Mouse (Mus musculus) left cerebral cortex, adult 6 months (tissue): Measurements from ENCODE around the gene Tceanc. TPM values are rescaled to one million over a fixed set of nuclear protein-coding genes. Genes with fewer than 3 reads are reported as not detected.

ENCODE experiments used
- long read RNA-seq, 2 experiments: library from polyadenylated mRNA; unstranded; transcript quantifications; one replicate each; pipeline ENCODE4 v2.0.0; 2019 to 2020
- polyA plus RNA-seq: library from polyadenylated mRNA; unstranded; fragments of <200 nt; fragmentation: Nextera tagmentation; gene quantifications from 2 replicates; pipeline ENCODE4 v1.2.3, GENCODE M21; 2021

The Tceanc gene
- polyA plus RNA-seq: 1.1 and 1.4 TPM in 2 replicates
- long read RNA-seq, experiment 1, full-length matches to known transcripts: 8 of 11 reads
- long read RNA-seq, experiment 1, partial matches to known transcripts: 3 of 11 reads
- long read RNA-seq, experiment 1, other reads (novel, unspliced or antisense): 0 of 11 reads
- long read RNA-seq, experiment 2, partial matches to known transcripts: 2 of 2 reads
- long read RNA-seq, experiment 2, other reads (novel, unspliced or antisense): 0 of 2 reads

DNA sequence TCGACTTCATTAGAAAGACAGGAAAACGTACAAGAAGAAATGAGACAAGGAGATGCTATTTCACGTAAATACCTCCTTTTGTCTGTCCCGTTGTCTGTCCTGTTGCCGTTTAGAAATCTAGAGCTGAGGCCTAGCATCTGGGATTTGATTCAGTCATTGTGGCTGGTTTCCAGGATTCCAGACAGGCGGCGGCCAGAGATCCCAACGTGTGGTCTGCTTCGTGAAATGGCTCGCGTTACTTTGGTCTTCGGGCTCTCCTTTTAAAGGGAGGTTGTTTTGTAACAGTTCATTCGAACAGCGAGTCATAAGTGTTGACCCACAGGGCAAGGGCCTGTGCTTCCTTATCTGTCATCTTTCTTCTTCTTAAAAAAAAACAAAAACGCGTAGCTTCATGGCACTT is at the start of gene Tceanc:
Gene Tceanc (minus strand): TSS at position 223 of the 400 bp plus-strand sequence.

DNA sequence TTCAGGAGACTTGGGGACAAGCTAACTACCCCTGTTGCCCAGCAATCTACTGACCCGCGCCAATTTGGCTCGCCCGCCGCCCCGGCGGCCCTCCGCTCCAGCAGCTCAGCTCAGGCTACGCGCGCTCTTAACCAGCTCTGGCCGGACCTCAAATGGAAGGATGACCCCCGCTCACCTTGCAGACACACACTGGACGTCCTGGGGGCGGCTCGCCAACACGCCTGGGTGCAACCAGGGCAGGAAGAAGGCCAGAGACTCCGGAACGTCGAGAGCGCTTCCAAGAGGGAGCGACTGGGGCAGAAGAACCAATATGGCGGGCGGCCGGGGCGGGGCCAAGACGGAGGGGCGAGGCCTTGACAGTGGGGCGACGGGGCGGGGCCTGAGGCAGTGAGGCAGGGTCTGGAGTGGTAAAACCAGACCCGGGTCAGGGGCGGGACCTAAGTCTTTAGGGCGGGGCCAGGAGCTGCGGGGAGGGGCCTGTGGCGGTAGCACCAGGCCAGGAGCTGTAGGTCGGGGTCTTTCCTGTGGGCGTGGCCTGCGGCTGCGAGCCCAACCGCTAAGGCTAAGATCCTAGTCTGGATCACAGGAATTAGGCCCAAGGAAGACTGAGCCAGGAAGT is 38.9 kb downstream of the Tceanc start, which contains the start of gene Rab9:
Gene Rab9 (minus strand): TSS at position 503 of the 619 bp plus-strand sequence.

Other genes starting within 250 kb of the Tceanc start
- 83.1 and 112 TPM in 2 replicates for gene Trappc2, start 78.0 kb downstream of the Tceanc start, polyA plus RNA-seq
- 1.3 and 1.7 TPM in 2 replicates for gene Ofd1, start 77.9 kb downstream of the Tceanc start, polyA plus RNA-seq
- 64.8 and 74.5 TPM in 2 replicates for gene Rab9, start 38.7 kb downstream of the Tceanc start, polyA plus RNA-seq
- 1.0 and 2.0 TPM in 2 replicates for gene Egfl6, start 67.2 kb upstream of the Tceanc start, polyA plus RNA-seq